Mouse (Mus musculus): ENCODE data around the gene Rtel1. TPM values are rescaled to one million over a fixed set of nuclear protein-coding genes. Genes with fewer than 3 reads are reported as not detected.

Gene Rtel1
- total RNA-seq, 2 experiments from 2014 or later = 27.3 to 34.9 TPM

DNA sequence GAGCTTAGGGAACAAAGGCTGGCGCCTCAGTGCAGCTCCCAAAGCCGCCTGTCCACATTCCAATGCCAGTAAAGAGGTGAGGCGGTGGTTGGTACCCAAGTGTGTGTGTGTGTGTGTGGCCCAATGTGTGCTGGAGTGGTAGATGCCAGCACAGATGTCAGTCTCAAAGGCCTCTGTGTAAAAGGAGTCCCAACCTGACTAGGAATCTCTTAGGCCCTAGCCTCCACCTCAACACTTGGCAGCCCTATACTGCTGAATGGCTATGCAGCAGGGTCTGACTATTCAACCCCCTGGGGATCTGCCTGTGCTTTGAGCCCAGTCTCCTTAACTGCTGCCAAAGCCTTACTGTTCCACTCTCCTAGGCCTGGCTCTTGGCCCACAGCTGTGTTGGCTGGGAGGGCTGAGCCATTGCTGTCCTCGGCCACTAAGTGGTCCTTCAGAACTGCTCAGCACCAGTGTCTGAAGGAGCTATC, 65.4 kb downstream of the Rtel1 start:
- peak in 1 of 2 experiments; percentile 30 for DNase-seq (ENCODE audit: extremely low spot score in 1 of 2, low spot score in 1 of 2)

DNA sequence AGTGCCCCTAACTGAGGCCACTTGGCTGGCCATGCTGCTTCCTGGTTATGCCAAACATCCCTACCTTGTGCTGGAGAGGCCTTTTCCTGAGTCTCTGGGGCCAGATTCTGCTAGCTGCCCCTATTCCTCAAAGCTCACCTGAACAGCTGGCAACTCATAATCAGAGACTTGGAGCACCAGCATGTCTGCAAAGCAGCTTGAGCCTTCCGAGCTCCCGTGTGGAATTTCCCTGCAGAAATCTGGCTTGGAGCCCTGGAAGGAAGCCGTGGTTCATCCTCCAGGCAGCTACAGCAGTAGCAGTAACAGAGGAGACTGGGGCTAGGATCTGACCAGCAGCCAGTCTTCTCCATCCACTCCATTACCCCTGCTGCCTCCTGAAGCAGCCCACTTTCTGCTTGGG, 66.3 kb downstream of the Rtel1 start:
- peak in 1 of 2 experiments; percentile 46 for DNase-seq (ENCODE audit: extremely low spot score in 1 of 2, low spot score in 1 of 2)

DNA sequence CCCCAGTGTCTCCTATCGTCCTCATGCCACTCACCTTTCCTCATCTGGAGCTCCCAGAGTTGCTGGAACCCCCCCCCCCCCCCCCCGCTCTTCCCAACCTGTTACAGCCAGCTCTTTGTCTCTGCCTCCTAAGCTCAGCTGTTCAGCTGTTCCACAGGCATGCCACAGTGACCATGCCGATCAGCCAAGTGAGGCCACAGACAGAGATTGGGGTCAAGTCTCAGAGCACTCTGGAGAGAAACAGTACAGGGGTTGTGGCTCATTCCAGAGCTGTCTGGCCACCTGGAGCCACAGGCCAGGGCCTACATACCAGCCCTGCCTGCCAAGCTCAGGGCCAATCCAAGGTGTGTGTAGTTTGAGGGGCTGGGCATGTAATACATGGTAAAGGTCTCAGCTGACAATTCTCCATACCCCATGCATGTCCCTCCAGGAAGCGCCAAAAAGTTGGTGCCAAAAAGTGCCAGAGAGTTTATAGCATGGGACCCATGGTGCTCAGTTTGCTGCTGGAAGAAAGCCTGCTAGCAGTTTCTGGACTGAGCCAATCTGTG, 67.2 kb downstream of the Rtel1 start:
- DNase-seq (ENCODE audit: extremely low spot score in 1 of 2, low spot score in 1 of 2) = no peak

DNA sequence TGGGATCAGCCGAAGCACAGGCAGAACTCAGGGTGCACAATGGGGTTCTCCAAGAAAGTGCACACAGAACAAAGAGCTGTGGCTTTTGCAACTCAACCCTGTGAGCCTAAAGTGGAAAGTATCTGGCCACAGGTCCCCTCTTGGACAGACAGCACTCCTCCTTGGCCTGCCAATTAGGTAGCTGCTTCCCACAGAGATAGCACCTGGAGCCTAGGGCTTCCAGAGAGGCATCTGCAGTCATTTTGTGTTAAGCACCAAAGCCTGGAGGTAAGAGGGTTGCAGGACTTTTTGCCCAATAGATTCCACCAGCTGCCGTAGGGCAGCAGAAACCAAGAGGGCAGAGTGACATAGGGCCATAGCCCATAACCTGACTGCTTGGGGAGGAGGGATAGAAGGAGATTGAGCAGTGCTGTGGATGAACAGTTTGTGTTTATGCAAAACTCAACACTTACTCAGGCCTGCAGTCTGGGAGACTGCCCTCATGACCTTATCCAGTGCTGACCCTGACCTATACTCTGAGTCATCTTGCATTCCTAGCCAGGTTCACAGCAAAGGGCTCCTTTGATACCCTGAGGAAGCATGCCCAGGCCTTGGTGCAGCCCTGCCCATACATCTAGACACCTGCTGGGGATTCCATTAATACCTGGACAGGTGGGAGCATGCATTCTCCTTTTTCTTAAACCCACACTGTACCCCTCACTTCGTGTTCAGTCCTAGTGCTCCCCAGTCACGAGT, 70.8 kb downstream of the Rtel1 start:
- DNase-seq (ENCODE audit: extremely low spot score in 1 of 2, low spot score in 1 of 2) = no peak

DNA sequence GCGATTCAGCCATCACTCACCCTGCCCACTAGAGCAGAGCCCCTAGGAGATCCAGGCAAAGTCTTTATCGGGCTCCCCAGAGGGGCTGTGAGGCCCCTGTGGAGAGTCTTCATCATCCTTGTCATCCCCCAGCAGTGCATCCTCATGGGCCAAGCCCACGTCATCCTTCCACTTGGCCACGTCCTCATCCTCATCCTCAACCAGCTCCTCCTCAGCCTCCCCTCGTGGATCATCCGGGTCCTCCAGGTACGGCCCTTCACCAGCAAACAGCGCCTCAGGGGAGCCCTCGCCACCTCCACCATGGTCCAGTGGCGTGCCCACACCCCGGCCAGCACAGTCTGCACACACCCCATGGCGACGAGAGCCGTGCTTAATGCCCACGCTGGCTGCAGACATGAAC, 71.5 kb downstream of the Rtel1 start:
- no peak for DNase-seq (ENCODE audit: extremely low spot score in 1 of 2, low spot score in 1 of 2)

DNA sequence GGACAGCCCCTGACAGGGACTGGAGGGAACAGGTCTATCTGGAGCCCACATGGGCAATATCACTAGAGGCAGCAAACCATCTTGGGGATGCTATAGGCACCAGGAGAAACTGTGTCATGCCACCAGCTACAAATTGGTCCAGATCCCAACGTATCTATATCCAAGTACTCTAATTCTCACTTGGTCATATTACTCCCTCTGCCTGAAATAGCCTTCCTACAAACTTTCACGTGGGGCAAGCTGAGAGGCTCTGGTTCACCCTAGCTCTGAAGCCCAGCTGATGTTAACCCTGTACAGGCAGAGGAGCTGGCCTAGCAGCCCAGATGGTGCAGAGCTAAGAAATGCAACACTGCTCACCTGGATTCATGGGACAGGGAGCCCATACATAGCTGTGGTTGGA, 72.0 kb downstream of the Rtel1 start:
- no peak for DNase-seq (ENCODE audit: extremely low spot score in 1 of 2, low spot score in 1 of 2)

DNA sequence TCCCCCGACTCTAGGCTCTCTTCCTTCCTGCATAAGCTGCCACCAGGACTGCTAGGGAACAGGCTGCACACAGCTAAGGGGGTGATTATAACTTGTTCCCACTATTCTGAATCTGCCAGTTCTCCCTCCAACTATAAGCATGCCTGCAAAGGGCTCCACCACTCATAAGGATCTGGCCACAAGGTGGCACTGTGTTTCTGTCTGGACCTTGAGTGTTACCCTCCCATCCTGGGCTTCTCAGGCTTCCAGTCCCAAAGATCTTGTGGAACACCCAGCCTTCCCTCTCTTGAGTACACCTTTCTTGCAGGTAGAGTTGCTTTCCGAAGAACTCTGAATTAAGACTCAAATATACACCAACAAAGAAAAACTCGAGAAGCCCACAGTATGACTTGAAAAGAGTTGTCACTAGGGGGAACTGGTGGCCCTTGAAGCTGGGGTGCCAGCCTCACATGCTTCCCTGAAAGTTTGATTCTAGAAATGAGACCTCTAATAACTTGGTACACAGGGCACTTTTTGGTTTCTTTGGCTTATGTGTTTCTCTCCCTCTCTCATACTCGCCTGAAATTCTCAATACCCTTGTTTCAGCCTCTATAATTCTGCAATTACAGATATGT, 73.2 kb downstream of the Rtel1 start:
- DNase-seq (ENCODE audit: extremely low spot score in 1 of 2, low spot score in 1 of 2) = peak; percentile 81 to 96

DNA sequence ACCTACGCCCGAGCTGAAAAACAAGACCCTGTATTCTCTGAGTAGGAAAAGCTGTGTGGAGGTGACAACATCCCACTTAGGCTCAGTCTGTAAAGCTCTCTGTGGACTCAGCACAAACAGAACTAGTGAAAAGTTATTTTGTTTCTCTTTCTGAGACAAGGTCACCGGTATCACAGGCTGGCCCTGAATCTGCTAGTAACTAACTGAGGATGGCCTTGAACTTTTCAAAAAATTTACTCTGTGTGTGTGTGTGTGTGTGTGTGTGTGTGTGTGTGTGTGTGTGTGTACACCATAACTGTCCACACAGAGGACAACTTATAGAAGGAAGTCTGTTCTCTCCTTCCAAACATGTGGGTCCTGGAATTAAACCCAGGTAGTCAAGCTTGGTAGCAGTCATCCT, 74.5 kb downstream of the Rtel1 start:
- DNase-seq (ENCODE audit: extremely low spot score in 1 of 2, low spot score in 1 of 2) = no peak

DNA sequence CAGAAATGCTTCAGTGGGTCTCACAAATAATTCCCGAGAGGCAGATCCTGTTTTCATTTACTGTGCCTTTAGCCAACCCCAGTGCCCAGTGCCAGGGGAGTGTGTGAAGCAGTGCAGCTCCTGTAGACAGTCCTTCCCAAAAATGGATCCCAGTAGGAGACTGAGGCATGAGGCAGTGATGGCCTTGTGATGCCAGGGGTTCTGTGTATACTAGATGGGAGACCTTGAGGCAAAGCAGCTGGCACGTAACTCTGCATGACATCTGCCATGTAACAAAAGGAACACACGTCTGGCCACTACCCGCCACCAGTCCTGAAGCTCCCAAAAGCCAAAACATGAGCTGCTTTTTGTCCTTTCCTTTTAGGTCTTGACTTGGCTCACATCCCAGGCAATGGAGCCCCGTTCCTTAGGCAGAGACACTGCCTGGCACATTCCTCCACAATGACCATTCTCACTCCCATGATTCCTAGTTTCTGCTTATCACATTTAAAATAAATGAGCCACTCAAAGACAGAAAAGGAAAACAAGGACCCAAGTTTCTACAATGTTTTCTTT, 77.7 kb downstream of the Rtel1 start:
- no peak for DNase-seq (ENCODE audit: extremely low spot score in 1 of 2, low spot score in 1 of 2)

DNA sequence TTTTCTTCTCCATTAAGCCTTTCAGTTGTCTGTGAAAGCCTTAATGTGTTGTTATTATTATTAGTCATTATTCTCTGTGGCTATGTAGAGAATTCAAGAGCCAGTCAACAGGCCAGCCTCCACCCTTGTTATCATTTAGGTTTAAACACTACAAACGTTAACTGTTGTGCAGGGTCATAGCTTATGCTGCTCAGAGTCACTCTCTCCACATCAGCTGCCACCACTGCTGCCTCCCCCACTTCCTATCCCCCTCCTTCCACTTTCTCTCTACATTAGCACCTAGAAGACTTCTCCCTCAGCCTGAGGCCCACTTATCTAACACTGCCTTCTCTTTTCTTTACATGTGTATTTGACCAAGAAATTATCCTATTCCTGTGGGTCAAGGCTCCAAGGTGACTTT, 82.0 kb downstream of the Rtel1 start:
- DNase-seq (ENCODE audit: extremely low spot score in 1 of 2, low spot score in 1 of 2) = no peak

DNA sequence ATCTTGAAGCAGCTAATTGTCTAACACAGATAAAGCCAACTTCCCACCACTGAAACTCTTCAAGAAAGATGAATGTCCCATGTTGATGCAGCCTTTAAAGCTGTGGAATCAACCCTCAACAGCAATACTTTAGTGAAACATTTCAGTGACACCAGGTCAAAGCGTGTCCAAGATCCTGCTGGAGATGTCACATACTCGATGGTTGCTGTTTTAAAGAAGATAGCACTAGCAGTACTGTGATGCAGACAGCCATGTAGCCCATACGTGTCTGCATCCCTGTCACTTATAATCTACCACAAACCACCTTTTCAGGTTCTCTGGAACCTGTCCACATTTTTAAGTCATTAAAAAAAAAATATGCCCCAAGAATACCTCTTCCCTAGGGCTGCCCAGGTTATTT, 84.2 kb downstream of the Rtel1 start:
- DNase-seq (ENCODE audit: extremely low spot score in 1 of 2, low spot score in 1 of 2) = no peak

Other genes starting within 250 kb of the Rtel1 start
- gene Kcnq2, start 184.4 kb upstream of the Rtel1 start, total RNA-seq (2021) = 100 to 1,000 TPM; 277 to 291 TPM
- 1,000 to 10,000 TPM; 1,080 to 1,201 TPM for gene Eef1a2, start 162.7 kb upstream of the Rtel1 start, total RNA-seq (2021)
- gene Ppdpf, start 132.5 kb upstream of the Rtel1 start, total RNA-seq (2021) = 100 to 1,000 TPM; 110 to 113 TPM
- gene Ptk6, start 117.0 kb upstream of the Rtel1 start, total RNA-seq (2021) = not detected
- gene Srms, start 106.6 kb upstream of the Rtel1 start, total RNA-seq (2021) = under 1 TPM; 0.22 to 0.42 TPM
- gene Fndc11, start 99.7 kb upstream of the Rtel1 start, total RNA-seq (2021) = not detected
- gene Helz2, start 77.7 kb upstream of the Rtel1 start, total RNA-seq (2021) = 1 to 10 TPM; 1.8 to 2.1 TPM
- gene Gmeb2, start 31.7 kb upstream of the Rtel1 start, total RNA-seq (2021) = 10 to 100 TPM; 16.7 to 21.1 TPM
- gene Stmn3, start 5.2 kb upstream of the Rtel1 start, total RNA-seq (2021) = 100 to 1,000 TPM; 567 to 677 TPM
- gene Zgpat, start 45.2 kb downstream of the Rtel1 start, total RNA-seq (2021) = 10 to 100 TPM; 64.9 to 73.6 TPM
- 10 to 100 TPM; 41.0 to 47.0 TPM for gene Arfrp1, start 45.7 kb downstream of the Rtel1 start, total RNA-seq (2021)
- gene Lime1, start 60.3 kb downstream of the Rtel1 start, total RNA-seq (2021) = 10 to 100 TPM; 36.1 to 42.0 TPM
- gene Zbtb46, start 139.7 kb downstream of the Rtel1 start, total RNA-seq (2021) = 1 to 10 TPM; 6.7 to 7.3 TPM
- not detected for gene Abhd16b, start 173.5 kb downstream of the Rtel1 start, total RNA-seq (2021)
- 10 to 100 TPM; 75.4 to 79.1 TPM for gene Tpd52l2, start 177.4 kb downstream of the Rtel1 start, total RNA-seq (2021)
- gene Dnajc5, start 200.7 kb downstream of the Rtel1 start, total RNA-seq (2021) = 100 to 1,000 TPM; 272 to 281 TPM